Mouse (Mus musculus): Measurements from ENCODE around the gene Olfm4. TPM values are rescaled to one million over a fixed set of nuclear protein-coding genes. Genes with fewer than 3 reads are reported as not detected.

Gene Olfm4
- total RNA-seq (2023): not detected

GRCm38 (mm10) chr14:79983781-79984180, at the start of gene Olfm4:
Gene Olfm4, plus strand, starts transcription at chr14:79984081.

Other genes with a start within 250 kb of the Olfm4 start
- not detected for gene Pcdh8, start 212.8 kb upstream of the Olfm4 start, total RNA-seq (2023)